Mouse (Mus musculus) bone marrow macrophage, adult 2 months (primary cell): ENCODE data around the gene Capn13. TPM values are rescaled to one million over a fixed set of nuclear protein-coding genes. Genes with fewer than 3 reads are reported as not detected.

ENCODE experiments used
- H3K27ac ChIP-seq: 2 replicates; pipeline ENCODE4 v1.5.1; 2012; ENCODE audit warnings: low read depth, low read length; ENCODE audit not compliant: insufficient read depth
- H3K4me1 ChIP-seq: 2 replicates; pipeline ENCODE4 v1.6.1; 2012; ENCODE audit warnings: low read length; ENCODE audit not compliant: control insufficient read depth, insufficient read depth
- H3K4me3 ChIP-seq: 2 replicates; pipeline ENCODE4 v1.5.1; 2012; ENCODE audit warnings: mild to moderate bottlenecking, low read length, moderate library complexity; ENCODE audit not compliant: insufficient read depth
- CTCF ChIP-seq: IDR thresholded peaks from 2 replicates; pipeline ENCODE4 v1.5.1; 2012; ENCODE audit warnings: low read depth, mild to moderate bottlenecking, low read length, moderate library complexity
- POLR2A ChIP-seq: IDR thresholded peaks from 2 replicates; pipeline ENCODE4 v1.6.1; 2012; ENCODE audit warnings: mild to moderate bottlenecking, low read depth, low read length, borderline replicate concordance
- polyA plus RNA-seq: library from polyadenylated mRNA; stranded (reverse); fragments of >200 nt; gene quantifications from 2 replicates; pipeline ENCODE4 v1.2.4, GENCODE M21; 2012; ENCODE audit not compliant: missing spikeins, insufficient read depth, insufficient read length

Gene Capn13
- polyA plus RNA-seq, result not detected in 2 replicates

DNA sequence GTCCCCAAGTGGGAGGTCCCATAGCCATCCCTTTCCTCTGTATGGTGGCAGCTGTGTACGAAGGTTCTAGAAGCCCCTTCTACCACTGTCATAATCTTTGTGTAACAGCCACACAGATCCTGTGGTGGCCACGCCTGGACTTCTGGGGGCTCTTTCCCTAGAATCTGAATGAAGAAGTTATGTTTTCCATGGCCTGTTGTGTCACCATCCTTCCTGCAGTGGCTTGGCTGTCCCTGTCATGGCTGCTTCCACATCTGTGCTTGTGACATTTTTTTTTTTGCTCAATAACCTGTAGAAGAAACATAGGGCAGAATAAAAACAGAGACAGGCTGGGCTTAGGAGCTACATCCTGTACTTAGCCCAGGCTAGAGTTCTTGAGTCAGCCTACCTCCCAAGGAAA is at the start of gene Capn13:
Capn13 (minus strand) TSS at position 5 of the 400 bp plus-strand sequence.
- Histone ChIP-seq H3K27ac (no peak within 1 kb of the TSS), H3K4me1 (no peaks in the 10 kb centered on the region), H3K4me3 (no peak within 1 kb of the TSS)
- TF ChIP-seq POLR2A, result no peak
- TF ChIP-seq CTCF, result no peak

DNA sequence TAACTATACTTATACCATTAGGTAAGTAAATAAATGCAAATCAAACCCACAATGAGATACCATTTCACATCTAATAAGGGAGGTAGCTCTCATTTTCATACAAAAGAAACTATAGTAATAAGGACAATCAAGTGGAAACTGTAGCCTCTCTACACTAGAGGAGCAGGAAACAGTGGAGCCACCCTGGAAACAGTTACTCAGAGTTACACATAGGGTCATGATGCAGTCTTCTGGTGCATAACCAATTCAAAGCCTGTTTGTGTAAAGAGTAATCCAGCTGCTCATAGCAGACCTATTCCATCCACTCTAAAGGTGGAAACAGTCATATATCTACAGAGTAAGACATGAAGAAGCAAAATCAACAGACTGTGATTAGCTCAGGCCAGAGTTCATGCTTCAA is 48.4 kb upstream of the Capn13 start:
- Histone ChIP-seq H3K27ac (no peak overlapping the region), H3K4me3 (no peak overlapping the region), H3K4me1 (no peaks in the 10 kb centered on the region)
- TF ChIP-seq CTCF (no peak), POLR2A (no peak)

DNA sequence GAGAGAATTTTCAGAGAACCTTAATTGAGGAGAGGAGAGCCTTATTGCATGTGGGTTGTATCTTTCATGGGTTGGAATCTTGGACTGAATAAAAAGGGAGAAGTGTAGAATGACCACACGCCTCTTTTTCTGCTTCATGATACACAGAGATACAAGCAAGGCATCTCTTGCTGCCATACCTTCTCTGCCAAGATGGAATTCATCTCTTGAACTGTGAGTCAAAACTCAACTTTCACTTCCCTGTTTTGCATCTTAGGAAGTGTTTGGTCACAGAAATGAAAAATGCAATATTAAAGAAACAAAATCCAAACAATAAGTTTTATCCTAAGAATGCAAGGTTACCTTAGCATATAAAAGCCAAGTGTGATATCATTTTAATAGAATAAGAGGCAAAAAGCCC is 40.1 kb upstream of the Capn13 start:
- TF ChIP-seq POLR2A (no peak), CTCF (no peak)

DNA sequence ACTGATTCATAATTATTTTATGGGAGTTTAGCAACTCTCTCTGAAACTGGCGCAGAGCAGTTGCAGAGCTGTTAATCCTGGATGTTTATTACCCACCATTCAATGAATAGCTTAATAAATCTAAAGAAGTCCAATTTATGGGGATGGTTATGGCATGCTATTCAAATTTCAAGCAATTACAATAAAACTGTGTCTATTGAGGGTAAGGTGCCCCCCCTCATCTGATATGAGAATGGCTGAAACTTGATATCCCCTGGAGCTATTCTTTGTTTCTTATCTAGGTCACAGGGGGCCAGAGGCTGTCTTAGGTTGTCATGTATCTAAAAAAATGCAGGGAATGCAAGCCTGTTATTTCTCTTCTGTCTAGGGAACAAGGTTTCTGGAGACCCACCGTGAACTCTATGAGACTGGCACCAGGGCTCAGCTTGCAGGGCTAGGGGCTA is 31.9 kb upstream of the Capn13 start:
- H3K4me1 ChIP-seq, result no peaks in the 10 kb centered on the region
- TF ChIP-seq POLR2A, result no peak
- no peak for TF ChIP-seq CTCF
- no peak overlapping the region for H3K27ac ChIP-seq
- no peak overlapping the region for H3K4me3 ChIP-seq

More for the DNA sequence above, 40.1 kb upstream of the Capn13 start:
- H3K27ac ChIP-seq, result no peak overlapping the region
- H3K4me1 ChIP-seq, result no peaks in the 10 kb centered on the region
- H3K4me3 ChIP-seq, result no peak overlapping the region

DNA sequence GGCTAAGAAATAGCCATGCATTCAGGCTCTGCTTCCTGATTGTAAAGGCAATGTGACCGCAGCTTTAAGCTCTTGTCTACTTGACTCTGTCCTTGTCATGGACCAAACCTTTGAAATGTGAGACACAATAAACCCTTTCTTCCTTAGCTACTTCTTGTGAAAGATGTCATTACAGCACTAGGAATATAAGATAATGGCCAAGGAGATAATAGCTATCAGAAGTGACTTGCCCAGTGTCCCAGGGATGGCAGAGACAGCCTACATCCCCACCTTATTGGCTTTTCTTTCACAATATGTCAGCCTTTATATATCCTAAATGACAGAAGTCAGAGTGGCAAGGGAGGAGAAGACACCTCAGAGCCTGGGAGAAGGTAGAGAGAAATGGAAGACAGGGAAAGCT is 31.4 kb upstream of the Capn13 start:
- no peak for TF ChIP-seq CTCF
- TF ChIP-seq POLR2A, result no peak
- Histone ChIP-seq H3K4me1 (no peaks in the 10 kb centered on the region), H3K27ac (no peak overlapping the region), H3K4me3 (no peak overlapping the region)

DNA sequence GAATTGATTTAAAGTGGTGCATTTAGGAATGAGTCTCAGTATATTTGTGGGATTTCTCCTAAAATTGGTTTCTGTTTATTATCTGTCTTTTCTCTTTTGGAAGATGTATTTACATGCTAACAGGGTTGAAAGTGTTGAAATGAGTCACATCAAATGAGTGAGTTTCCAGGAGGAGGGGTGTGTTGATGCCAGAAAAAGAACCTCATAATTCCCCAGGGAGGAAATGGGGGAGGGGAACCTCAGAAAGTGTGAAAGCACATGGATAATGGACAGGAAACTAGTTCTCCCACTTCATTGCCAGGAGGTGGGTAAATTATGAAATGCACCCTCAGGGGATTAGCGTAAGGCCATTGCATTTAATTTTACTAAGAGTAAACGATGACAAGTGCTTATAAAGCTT is 16.7 kb upstream of the Capn13 start:
- no peak overlapping the region for H3K4me3 ChIP-seq
- no peak for TF ChIP-seq POLR2A
- TF ChIP-seq CTCF, result no peak
- H3K27ac ChIP-seq, result no peak overlapping the region
- no peaks in the 10 kb centered on the region for H3K4me1 ChIP-seq

DNA sequence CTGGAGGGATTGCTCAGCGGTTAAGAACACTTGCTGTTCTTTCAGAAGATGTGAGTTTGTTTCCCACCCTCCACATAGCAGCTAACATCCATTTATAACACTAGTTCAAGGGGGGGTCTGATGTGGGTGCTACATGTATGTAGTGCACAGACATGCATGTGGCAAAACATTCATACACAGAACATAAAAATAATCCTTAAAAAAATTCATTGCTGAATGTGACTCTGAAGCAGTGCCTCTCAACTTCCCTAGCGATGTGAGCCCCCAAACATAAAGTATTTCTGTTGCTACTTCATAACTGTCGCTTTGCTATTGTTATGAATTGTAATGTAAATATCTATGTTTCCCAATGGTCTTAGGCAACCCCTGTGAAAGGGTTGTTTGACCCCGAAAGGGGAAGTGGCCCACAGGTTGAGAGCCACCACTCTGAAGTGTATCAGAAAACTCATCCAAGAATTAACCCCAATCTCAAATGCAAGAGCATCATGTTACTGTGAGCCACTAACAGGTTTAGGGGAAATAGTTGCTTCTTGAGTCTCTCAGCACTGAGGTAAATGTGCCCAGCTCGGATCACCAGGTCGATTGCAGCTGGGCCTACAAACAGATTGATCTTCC is 15.6 kb upstream of the Capn13 start:
- H3K4me1 ChIP-seq, result no peaks in the 10 kb centered on the region
- H3K27ac ChIP-seq, result no peak overlapping the region
- TF ChIP-seq POLR2A, result no peak
- TF ChIP-seq CTCF, result no peak

DNA sequence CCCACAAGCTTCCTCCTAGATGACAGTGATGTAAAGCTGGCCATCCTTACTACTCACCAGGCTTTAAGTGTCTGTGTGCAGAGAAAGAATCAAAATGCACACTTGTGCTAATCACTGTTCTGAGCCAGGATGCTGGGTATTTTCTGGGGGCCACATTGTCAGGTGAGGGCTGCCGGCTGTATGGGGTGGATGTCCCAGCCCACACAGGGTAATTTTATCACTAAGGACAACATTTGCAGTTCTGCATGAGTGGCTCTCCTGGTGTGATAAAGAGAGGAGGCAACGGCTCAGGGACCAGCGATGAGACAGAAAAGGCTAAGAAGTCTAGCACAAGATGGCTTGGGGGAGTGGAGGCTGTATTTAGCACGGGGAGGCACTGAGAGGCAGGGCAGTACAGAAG is 11.2 kb upstream of the Capn13 start:
- no peaks in the 10 kb centered on the region for H3K4me1 ChIP-seq
- no peak overlapping the region for H3K4me3 ChIP-seq
- no peak for TF ChIP-seq POLR2A
- TF ChIP-seq CTCF, result no peak
- no peak overlapping the region for H3K27ac ChIP-seq

More for the DNA sequence above, 15.6 kb upstream of the Capn13 start:
- H3K4me3 ChIP-seq, result no peak overlapping the region

DNA sequence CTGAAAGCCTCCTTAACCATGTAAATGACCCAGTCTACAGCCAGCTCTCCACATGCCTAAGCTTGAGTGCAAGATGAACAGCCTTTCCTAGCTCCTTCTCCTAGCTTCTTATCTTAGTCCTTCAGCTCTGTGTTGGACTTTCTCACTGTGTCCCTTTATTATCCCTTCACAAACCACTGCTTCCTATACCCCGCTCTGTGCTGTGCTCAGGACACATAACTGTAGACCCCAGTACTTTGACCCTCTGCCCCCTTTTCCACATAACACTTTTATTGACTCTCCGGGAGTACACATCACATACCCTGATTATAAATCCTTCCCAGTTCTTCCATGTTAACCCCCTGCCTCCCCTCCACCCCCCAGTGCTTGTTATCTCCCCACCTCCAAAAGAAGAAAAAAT is 606 bp upstream of the Capn13 start:
- Histone ChIP-seq H3K27ac (no peak overlapping the region), H3K4me1 (no peaks in the 10 kb centered on the region), H3K4me3 (no peak overlapping the region)
- no peak for TF ChIP-seq CTCF
- TF ChIP-seq POLR2A, result no peak

DNA sequence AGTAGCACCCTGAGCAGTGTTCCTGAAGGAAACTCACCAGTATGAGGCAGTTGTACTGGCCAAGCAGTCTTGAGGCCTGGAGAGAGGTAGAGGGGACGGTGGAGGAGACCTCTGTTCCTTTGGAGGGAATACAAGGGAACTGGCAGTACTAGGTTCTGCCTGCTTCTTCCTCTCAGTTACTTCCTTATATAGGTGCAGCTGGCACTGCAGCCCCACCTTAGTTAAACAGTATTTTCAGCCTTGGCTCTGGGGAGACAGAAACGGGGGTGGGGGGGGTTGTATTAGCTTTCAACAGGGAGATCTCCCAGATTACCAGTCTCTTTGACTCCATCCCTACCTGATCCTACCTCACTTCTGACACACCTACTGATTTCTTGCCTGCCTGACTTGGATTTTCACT is 1.5 kb downstream of the Capn13 start:
- no peaks in the 10 kb centered on the region for H3K4me1 ChIP-seq
- TF ChIP-seq POLR2A (no peak), CTCF (no peak)
- H3K4me3 ChIP-seq, result no peak overlapping the region
- H3K27ac ChIP-seq, result no peak overlapping the region
